Mouse (Mus musculus) embryonic fibroblast, embryonic 13.5 days (primary cell): ENCODE data around the gene Rgs4. TPM values are rescaled to one million over a fixed set of nuclear protein-coding genes. Genes with fewer than 3 reads are reported as not detected.

Experiments
- H3K27ac ChIP-seq: 2 replicates; pipeline ENCODE4 v1.5.1; 2012; ENCODE audit warnings: low read length, control low read depth, inconsistent platforms; ENCODE audit not compliant: insufficient read depth
- H3K4me1 ChIP-seq: 2 replicates; pipeline ENCODE4 v1.6.1; 2011; ENCODE audit warnings: low read length; ENCODE audit not compliant: control insufficient read depth, insufficient read depth
- H3K4me3 ChIP-seq: 2 replicates; pipeline ENCODE4 v1.5.1; 2011; ENCODE audit warnings: mild to moderate bottlenecking, control low read depth, low read length; ENCODE audit not compliant: insufficient read depth
- CTCF ChIP-seq: IDR thresholded peaks from 2 replicates; pipeline ENCODE4 v1.5.1; 2011; ENCODE audit warnings: mild to moderate bottlenecking, control low read depth, low read length, moderate library complexity, borderline replicate concordance; ENCODE audit not compliant: insufficient read depth
- POLR2A ChIP-seq: IDR thresholded peaks from 2 replicates; pipeline ENCODE4 v1.6.1; 2011; ENCODE audit warnings: low read depth, mild to moderate bottlenecking, control low read depth, low read length, moderate library complexity
- polyA plus RNA-seq: library from polyadenylated mRNA; stranded (reverse); fragments of >200 nt; gene quantifications from 2 replicates; pipeline ENCODE4 v1.2.4, GENCODE M21; 2011; ENCODE audit warnings: low read depth; ENCODE audit not compliant: missing spikeins, insufficient read length

Rgs4 gene
- polyA plus RNA-seq, 1 experiment, result 18.2 TPM

DNA sequence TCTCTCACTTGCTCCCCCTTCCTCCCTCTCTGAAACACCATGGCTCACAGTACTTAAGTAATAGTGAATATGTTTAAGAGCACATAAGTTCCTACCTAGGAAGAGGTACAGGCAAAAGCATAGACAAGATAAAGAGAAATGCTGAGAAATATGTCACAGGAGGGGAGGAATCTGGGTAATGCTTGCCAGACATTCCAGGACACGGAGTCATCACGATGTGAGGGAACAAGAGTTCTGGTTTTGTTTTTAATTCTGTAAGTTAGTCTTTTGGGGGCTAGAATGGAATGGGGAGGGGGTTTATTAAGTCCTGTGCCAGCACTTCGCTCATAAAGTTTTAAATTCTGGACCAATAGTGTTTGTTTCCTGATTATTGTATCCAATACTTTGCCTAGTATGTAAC lies 52.1 kb downstream of the Rgs4 start:
- H3K4me3 ChIP-seq, result no peak overlapping the region
- no peak for TF ChIP-seq POLR2A
- H3K27ac ChIP-seq, result peak overlapping the region; percentile 92

DNA sequence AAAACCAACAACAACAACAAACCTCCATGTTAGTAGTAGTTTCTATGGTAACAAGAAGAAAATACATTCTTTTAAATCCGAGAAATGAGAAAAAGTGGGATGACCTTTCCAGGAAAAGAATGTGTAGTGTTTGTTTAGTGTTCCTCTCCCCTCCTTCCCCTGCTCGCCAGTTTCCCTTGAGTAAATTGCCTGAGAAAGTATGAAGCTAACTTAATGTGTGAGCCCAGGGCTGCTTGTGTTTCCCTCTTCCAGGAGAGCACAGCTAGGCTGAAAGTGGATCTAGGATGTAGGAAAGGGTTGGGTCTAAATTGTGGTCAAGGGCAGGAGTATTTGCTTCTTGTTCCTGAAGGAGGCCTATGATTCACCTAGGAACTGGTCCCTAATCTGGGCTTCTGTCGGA lies 53.9 kb downstream of the Rgs4 start:
- TF ChIP-seq POLR2A (no peak), CTCF (no peak)
- H3K4me1 ChIP-seq, result peaks cover 21% of the 10 kb centered on the region
- H3K27ac ChIP-seq, result peak overlapping the region; percentile 67
- no peak overlapping the region for H3K4me3 ChIP-seq

More for the DNA sequence above, 52.1 kb downstream of the Rgs4 start:
- peaks cover 28% of the 10 kb centered on the region for H3K4me1 ChIP-seq

DNA sequence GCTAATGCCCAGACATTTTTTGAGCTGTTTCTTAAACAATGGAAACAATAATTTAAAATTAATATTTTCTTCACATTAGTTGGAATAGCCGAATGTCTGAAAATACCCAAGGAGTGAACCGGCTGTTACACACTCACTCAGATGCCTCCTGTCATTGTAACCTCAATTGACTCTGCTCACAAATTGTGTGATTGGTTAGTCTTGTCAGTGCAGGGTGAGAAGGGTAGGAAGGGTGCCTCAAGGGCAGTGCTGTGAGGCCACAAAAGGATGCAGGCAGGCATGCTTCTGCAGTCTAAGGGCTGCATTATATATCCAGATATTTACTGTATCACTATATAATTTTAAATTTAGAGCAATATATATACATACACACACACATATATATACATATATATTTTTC lies 54.4 kb downstream of the Rgs4 start:
- Histone ChIP-seq H3K4me1 (peaks cover 18% of the 10 kb centered on the region), H3K27ac (no peak overlapping the region), H3K4me3 (no peak overlapping the region)
- TF ChIP-seq CTCF (no peak), POLR2A (no peak)

Other genes starting within 250 kb of the Rgs4 start
- gene Nuf2, start 216.2 kb downstream of the Rgs4 start, polyA plus RNA-seq, result 33.1 and 54.0 TPM in 2 replicates
- 1.9 and 2.6 TPM in 2 replicates for gene Rgs5, start 92.1 kb downstream of the Rgs4 start, polyA plus RNA-seq
- gene Ccdc190, start 181.0 kb upstream of the Rgs4 start, polyA plus RNA-seq, result not detected in 2 replicates
- 33.7 and 49.1 TPM in 2 replicates for gene Hsd17b7, start 221.6 kb upstream of the Rgs4 start, polyA plus RNA-seq